Mouse (Mus musculus) bone marrow, adult 2 months (tissue): ENCODE measurements at regions not wholly inside any gene's neighbourhood (a gene's known extent, or its start where the extent isn't known, plus 50 kb on each side); places are given as distances from the start of the nearest gene placed in this dataset.

Experiments
- H3K27ac ChIP-seq: fragments of 200-500 bp; 2 replicates; pipeline ENCODE4 v1.5.1; 2012; ENCODE audit warnings: low read depth, mild to moderate bottlenecking, control low read depth, inconsistent platforms, low read length; ENCODE audit not compliant: control insufficient read depth, poor library complexity, insufficient read depth
- H3K4me1 ChIP-seq: fragments of 200-500 bp; 2 replicates; pipeline ENCODE4 v1.6.1; 2011; ENCODE audit warnings: low read length; ENCODE audit not compliant: control insufficient read depth, insufficient read depth
- H3K4me3 ChIP-seq: fragments of 200-500 bp; replicated peaks from 2 replicates; pipeline ENCODE3; 2011; ENCODE audit warnings: mild to moderate bottlenecking, low read depth, low read length, control low read depth; ENCODE audit not compliant: control insufficient read depth
- CTCF ChIP-seq: fragments of 200-500 bp; IDR thresholded peaks from 2 replicates; pipeline ENCODE4 v1.5.1; 2011; ENCODE audit warnings: low read length, control low read depth; ENCODE audit not compliant: control insufficient read depth, insufficient read depth
- POLR2A ChIP-seq: fragments of 200-500 bp; IDR thresholded peaks from 2 replicates; pipeline ENCODE4 v1.6.1; 2011; ENCODE audit warnings: low read depth, mild to moderate bottlenecking, control low read depth, low read length, borderline replicate concordance; ENCODE audit not compliant: control insufficient read depth
- WGBS: fragments of 180-500 bp; shearing (Covaris S2); methylation state at CpG from one replicate; pipeline ENCODE4 v1.1.7; 2018; 5-methylcytosine and 5-hydroxymethylcytosine counted together

DNA sequence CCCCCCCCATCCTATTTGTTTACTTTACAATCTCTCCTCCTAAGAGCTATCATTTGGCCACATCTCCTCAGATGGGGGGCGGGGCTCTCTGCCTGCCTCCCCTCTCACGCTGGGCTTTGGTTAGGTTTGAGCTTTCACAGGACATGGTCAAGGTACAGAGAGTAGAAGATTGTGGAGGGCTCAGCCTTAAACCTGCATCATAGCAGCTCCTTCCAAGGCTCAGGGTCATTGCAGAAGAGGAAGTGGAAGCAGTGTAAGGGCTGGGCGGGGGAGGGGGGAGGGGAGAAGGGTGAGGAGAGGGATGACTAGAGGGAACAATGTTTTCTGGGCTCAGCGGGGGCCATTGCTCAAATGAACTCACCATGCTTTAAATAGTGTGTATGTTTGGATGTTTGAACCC, 51.7 kb upstream of the Mphosph6 start:
- H3K4me3 ChIP-seq = no peak overlapping the region
- TF ChIP-seq POLR2A = no peak
- TF ChIP-seq CTCF = no peak
- no peaks in the 10 kb centered on the region; the same call in 1 of the 2 replicates for H3K4me1 ChIP-seq
- no peak overlapping the region for H3K27ac ChIP-seq
- 13% methylated on average over 4 of the region's 4 CpGs for WGBS

DNA sequence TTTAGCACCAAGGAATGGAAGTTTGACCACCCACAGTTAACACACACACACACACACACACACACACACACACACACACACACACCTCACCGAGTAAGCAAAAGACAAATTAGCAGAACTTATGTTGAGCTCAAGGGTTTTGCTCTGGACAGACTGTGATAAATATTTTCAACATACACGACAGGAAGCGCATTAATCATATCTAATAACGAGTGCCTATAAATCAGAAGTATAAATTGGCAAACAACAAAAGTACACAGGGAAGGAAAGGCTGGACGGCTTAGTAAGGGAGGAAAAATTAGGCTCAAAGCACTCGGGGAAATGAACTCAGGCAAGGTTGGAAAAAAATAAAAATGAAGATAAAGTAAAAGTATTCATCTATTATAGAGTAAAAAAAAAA, 50.8 kb upstream of the Mphosph6 start:
- WGBS = 53% methylated on average over 6 of the region's 6 CpGs

More for the DNA sequence above, 50.8 kb upstream of the Mphosph6 start:
- H3K4me3 ChIP-seq = no peak overlapping the region
- H3K27ac ChIP-seq = no peak overlapping the region
- no peaks in the 10 kb centered on the region; the same call in 1 of the 2 replicates for H3K4me1 ChIP-seq
- TF ChIP-seq POLR2A (no peak), CTCF (no peak)
